Mouse (Mus musculus) olfactory bulb, adult 2 months (tissue): ENCODE results near the gene Rsf1.

Source experiments
- CTCF ChIP-seq: fragments of 200-500 bp; IDR thresholded peaks from 2 replicates; pipeline ENCODE4 v1.5.1; 2012; ENCODE audit warnings: low read depth, mild to moderate bottlenecking, low read length, moderate library complexity; ENCODE audit not compliant: insufficient read depth
- POLR2A ChIP-seq: fragments of 200-500 bp; IDR thresholded peaks from 2 replicates; pipeline ENCODE4 v1.6.1; 2012; ENCODE audit warnings: mild to moderate bottlenecking, low read depth, low read length, moderate library complexity; ENCODE audit not compliant: insufficient read depth

DNA sequence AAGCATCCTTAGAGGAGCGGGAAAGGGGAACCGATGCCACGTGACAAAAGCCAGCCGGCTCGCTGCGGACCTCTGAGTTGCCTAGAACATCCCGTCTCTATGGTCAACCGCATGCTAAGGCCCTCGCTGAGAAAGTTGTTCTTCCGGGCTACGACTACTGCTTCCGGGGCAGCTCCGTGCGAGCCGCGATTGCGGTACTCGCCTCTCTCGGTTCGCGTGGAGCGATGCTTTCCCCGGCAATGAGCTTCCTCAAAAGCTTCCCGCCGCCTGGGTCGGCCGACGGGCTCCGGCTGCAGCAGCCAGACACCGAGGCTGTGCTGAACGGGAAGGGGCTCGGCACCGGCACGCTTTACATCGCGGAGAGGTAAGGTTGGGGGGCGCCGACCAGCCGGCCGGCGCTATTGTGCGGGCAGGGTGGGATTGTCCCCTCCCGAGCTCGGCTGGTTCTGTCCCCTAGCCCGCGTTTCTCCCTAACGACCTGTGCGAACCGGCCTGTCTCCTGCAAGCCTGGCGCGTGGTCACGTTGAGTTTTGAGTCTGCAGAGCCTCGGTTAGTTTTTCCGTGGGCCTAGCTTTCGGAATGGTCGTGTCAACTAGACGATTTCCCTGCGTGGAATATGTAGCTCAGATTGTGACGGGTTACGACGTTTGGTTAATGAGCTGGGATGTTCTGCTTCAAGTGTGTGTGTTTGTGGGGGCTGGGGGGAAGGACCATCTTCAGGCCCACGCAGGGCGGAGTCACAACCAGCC, 117.0 kb downstream of the Rsf1 start, which contains the start of gene Clns1a:
- TF ChIP-seq CTCF (no peak), POLR2A (peak; percentile 57; the same call in 1 of the 2 replicates)
